Mouse (Mus musculus) stomach, postnatal 0 days (tissue): ENCODE measurements around the gene Rhog. TPM values are rescaled to one million over a fixed set of nuclear protein-coding genes. Genes with fewer than 3 reads are reported as not detected.

Source experiments
- ATAC-seq: fragments of 200-750 bp; cut with Nextera tagmentation; 2 replicates; pipeline ENCODE4 v1.8.0; 2017; ENCODE audit not compliant: low FRiP score, low TSS enrichment
- DNase-seq: peaks from one replicate; pipeline ENCODE4 v3.0.0-alpha.2; 2016; ENCODE audit warnings: low spot score
- H3K27ac ChIP-seq: fragments of 300-500 bp; sonication (generic); replicated peaks from 2 replicates; pipeline ENCODE4 v1.5.1; 2014; ENCODE audit warnings: mild to moderate bottlenecking, control low read depth
- H3K27me3 ChIP-seq: fragments of 300-500 bp; sonication (generic); 2 replicates; pipeline ENCODE4 v1.6.1; 2014; ENCODE audit warnings: low read length; ENCODE audit not compliant: control insufficient read depth, insufficient read depth
- H3K36me3 ChIP-seq: fragments of 300-500 bp; sonication (generic); 2 replicates; pipeline ENCODE4 v1.6.1; 2014; ENCODE audit warnings: low read length, mixed read lengths; ENCODE audit not compliant: control insufficient read depth, insufficient read depth
- H3K4me1 ChIP-seq: fragments of 300-500 bp; sonication (generic); replicated peaks from 2 replicates; pipeline ENCODE4 v1.6.1; 2014; ENCODE audit warnings: antibody characterized with exemption; ENCODE audit not compliant: control insufficient read depth, insufficient read depth
- H3K4me2 ChIP-seq: fragments of 300-500 bp; sonication (generic); replicated peaks from 2 replicates; pipeline ENCODE4 v1.6.1; 2014; ENCODE audit warnings: low read depth, mild to moderate bottlenecking, control low read depth, moderate library complexity
- H3K4me3 ChIP-seq: fragments of 300-500 bp; sonication (generic); 2 replicates; pipeline ENCODE4 v1.5.1; 2014; ENCODE audit warnings: low read depth, low read length, control low read depth
- H3K9ac ChIP-seq: fragments of 300-500 bp; sonication (generic); 2 replicates; pipeline ENCODE4 v1.6.1; 2014; ENCODE audit warnings: mild to moderate bottlenecking, low read length, control low read depth, mixed read lengths
- H3K9me3 ChIP-seq: fragments of 300-500 bp; sonication (generic); 2 replicates; pipeline ENCODE4 v1.6.1; 2016; ENCODE audit warnings: low read length; ENCODE audit not compliant: control insufficient read depth
- CTCF ChIP-seq: IDR thresholded peaks from 2 replicates; pipeline ENCODE4 v1.5.1; 2016; ENCODE audit warnings: antibody characterized with exemption, low read depth, mild to moderate bottlenecking, moderate library complexity
- EP300 ChIP-seq: optimal IDR thresholded peaks from 2 replicates; pipeline ENCODE3; 2016; ENCODE audit warnings: antibody characterized with exemption
- WGBS: fragments of 180-500 bp; shearing (Covaris S2); extraction: QIAGEN DNeasy Blood & Tissue Kit; methylation state at CpG from one replicate; pipeline ENCODE4 v1.1.7; 2014; 5-methylcytosine and 5-hydroxymethylcytosine counted together
- polyA plus RNA-seq: library from polyadenylated mRNA; unstranded; fragments of >200 nt; fragmentation: Nextera tagmentation; extraction: Ambion mirVana; gene quantifications from 2 replicates; pipeline ENCODE4 v1.2.1, GENCODE M21; 2015

The Rhog gene
- polyA plus RNA-seq, 1 experiment from 2014 or later: 53.1 TPM

DNA sequence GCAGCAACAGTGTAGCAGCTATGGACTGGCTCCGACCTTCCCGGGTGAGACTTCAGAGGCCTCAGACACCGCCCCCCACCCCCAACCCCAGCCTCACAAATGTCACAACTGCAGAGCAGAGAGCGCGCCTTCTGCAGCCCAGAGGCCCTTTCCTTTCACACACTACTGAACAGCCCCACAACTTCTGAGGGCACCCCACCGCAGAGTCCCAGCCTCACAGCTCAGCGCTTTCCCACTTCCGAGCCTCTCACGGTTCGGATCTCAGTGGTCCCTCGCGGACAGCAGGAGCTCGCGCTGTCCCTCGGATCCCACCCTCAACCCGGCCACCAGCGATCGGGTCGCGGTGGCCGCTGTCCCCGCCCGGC is 6.3 kb downstream of the Rhog start:
- Histone ChIP-seq H3K4me1 (peaks cover 20% of the 10 kb centered on the region), H3K9ac (peak overlapping the region; percentile 91), H3K36me3 (no peaks in the 10 kb centered on the region), H3K27me3 (no peaks in the 10 kb centered on the region), H3K27ac (peak overlapping the region; percentile 96), H3K4me2 (peak overlapping the region; percentile 72), H3K9me3 (no peaks in the 10 kb centered on the region), H3K4me3 (peak overlapping the region; percentile 88)
- TF ChIP-seq EP300 (no peak), CTCF (no peak)
- 0% methylated on average over 16 of the region's 23 CpGs for WGBS
- DNase-seq (peak; percentile 52), ATAC-seq (peak; percentile 25)

DNA sequence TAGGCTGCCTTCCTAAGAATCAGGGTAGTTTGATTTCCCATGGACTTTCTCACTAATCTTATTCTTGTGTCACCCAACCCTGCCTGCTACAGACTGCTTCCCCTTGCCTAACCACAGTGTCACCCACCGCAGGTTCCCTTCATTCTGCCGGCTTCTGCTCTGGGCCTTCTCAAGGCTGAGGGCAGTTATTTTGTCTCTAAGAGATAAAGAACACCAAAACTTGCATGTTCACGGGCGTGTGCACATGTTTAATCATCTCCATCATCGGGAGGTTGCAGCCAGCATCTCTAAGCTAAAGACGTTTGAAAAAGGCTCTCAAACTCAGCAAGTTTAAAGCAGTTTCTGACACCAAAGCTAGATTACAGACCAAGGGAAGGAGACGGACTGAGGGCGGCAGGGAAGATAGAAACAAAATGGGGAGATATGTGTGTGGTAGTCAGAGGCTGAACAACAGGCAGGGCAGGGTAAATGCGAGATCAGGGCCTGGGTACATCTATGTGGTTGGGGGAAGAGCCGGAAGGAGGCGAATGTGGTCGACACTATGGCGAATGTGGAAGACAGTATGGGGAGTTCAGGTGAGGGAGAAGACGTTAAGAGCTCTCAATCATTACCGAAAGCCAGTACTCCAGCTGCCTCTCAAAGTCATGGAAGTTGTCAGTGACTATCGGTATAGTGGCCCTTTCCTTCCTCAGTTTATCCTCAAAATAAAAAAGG is 7.0 kb downstream of the Rhog start:
- H3K4me2 ChIP-seq: peak overlapping the region; percentile 72
- H3K9me3 ChIP-seq: no peaks in the 10 kb centered on the region
- H3K27ac ChIP-seq: peak overlapping the region; percentile 96; the same call in 1 of the 2 replicates
- peak overlapping the region; percentile 91 for H3K9ac ChIP-seq
- H3K27me3 ChIP-seq: no peaks in the 10 kb centered on the region
- TF ChIP-seq CTCF (no peak), EP300 (no peak)
- DNase-seq: no peak
- no peak for ATAC-seq
- no peaks in the 10 kb centered on the region for H3K36me3 ChIP-seq
- peaks cover 20% of the 10 kb centered on the region for H3K4me1 ChIP-seq
- 10% methylated on average over 16 of the region's 16 CpGs for WGBS
- H3K4me3 ChIP-seq: peak overlapping the region; percentile 88

DNA sequence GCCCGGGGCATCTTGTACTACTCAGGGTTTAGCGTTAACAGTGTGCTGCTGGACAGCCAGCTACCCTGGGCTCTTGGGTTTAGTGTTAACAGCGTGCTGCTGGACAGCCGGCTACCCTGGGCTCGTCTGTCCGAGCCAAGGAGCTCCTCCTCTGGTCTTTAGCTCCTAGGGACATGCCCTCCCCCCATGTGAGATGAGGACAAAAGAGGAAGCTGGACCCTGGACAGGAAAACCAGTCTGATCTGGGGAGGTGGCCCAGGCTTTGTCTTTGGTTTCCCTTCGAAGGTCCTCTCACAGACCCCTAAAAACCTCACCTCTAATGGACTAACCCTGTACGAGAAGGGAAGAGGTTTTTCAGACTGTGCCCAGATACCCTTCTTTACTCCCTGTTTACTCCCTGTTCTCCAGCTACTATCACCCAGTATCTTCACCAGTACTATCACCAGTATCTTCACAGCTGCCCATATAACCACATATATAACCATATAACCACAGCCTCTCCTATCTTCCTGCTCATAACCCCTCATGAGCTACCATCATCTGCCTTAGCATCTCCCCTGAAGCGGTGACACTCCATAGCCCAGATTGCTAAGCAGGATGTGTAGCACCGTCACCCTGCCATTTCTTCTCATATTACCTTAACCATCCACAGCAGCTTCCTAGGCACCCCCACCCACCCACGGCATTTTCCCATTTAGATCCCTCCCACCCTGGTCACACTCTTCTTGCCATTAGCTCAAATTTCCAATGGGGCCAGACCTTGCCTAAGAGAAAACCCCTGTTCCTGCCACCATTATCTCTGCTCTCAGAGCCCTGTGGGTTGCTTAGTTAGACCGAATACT is 8.7 kb downstream of the Rhog start:
- DNase-seq: no peak
- 64% methylated on average over 12 of the region's 12 CpGs for WGBS
- Histone ChIP-seq H3K4me3 (peak overlapping the region; percentile 5; the same call in 1 of the 2 replicates), H3K9ac (no peak overlapping the region), H3K27ac (peak overlapping the region; percentile 45; the same call in 1 of the 2 replicates), H3K36me3 (no peaks in the 10 kb centered on the region), H3K9me3 (no peaks in the 10 kb centered on the region), H3K4me1 (peaks cover 20% of the 10 kb centered on the region), H3K27me3 (no peaks in the 10 kb centered on the region), H3K4me2 (peak overlapping the region; percentile 72; the same call in 1 of the 2 replicates)
- no peak for TF ChIP-seq EP300
- no peak for TF ChIP-seq CTCF
- ATAC-seq: no peak

DNA sequence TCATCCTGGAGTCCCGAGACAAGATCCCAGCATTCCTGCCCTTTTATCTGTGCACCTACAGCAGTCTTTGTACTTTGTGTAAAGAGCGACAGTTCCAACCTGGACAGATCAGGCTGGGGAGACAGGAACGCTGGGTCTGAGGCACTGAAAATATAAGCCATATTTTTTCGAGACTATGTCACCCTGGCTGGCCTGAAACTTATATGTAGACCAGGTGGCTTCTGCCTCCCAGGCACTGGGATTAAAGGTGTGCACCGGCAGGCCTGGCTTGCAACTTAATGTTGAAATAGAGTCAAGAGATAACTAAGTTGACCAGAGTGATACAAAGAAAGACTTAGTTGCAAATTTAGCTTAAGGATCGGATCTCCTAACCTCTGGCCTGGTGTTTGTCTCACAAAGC is 9.6 kb downstream of the Rhog start:
- no peaks in the 10 kb centered on the region for H3K9me3 ChIP-seq
- H3K4me1 ChIP-seq: peaks cover 20% of the 10 kb centered on the region
- no peak overlapping the region for H3K4me3 ChIP-seq
- no peak overlapping the region for H3K9ac ChIP-seq
- H3K27ac ChIP-seq: peak overlapping the region; percentile 73
- DNase-seq (no peak), ATAC-seq (no peak)
- H3K4me2 ChIP-seq: peak overlapping the region; percentile 20; the same call in 1 of the 2 replicates
- 37% methylated on average over 6 of the region's 6 CpGs for WGBS
- H3K36me3 ChIP-seq: no peaks in the 10 kb centered on the region; the same call in 1 of the 2 replicates
- TF ChIP-seq CTCF (no peak), EP300 (no peak)
- H3K27me3 ChIP-seq: no peaks in the 10 kb centered on the region

DNA sequence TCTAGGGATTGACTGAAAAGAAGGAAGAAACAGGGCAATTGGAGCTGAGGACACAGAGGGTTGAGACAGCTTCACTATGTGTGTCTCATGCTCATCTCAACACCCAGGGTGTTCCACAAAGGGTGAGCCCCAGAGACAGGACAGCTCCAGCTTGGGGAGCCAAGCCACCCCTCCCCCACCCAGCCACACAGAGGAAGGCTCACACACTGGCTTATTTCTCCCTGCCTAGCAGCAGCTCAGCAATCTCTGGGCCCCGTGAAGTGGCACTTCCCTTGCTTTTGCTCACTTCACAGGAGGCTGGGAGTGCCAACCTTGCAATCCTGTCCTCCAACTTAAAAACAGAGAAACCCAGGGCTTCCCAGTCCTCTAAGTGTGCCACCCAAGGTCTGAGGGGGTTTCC is 10.1 kb downstream of the Rhog start:
- TF ChIP-seq EP300: no peak
- no peak for TF ChIP-seq CTCF
- WGBS: 0% methylated on average over 1 of the region's 1 CpGs
- no peak overlapping the region for H3K9ac ChIP-seq
- peaks cover 5% of the 10 kb centered on the region; the same call in 1 of the 2 replicates for H3K36me3 ChIP-seq
- DNase-seq: no peak
- no peak for ATAC-seq
- peaks cover 20% of the 10 kb centered on the region for H3K4me1 ChIP-seq
- H3K4me2 ChIP-seq: peak overlapping the region; percentile 20; the same call in 1 of the 2 replicates
- H3K27me3 ChIP-seq: no peaks in the 10 kb centered on the region
- H3K4me3 ChIP-seq: no peak overlapping the region
- peak overlapping the region; percentile 73 for H3K27ac ChIP-seq
- no peaks in the 10 kb centered on the region for H3K9me3 ChIP-seq
